Mouse (Mus musculus) hindbrain, postnatal 0 days (tissue): ENCODE measurements around the gene Sh2d5. TPM values are rescaled to one million over a fixed set of nuclear protein-coding genes. Genes with fewer than 3 reads are reported as not detected.

Experiments
- ATAC-seq: fragments of 200-750 bp; cut with Nextera tagmentation; 2 replicates; pipeline ENCODE4 v1.8.0; 2017; ENCODE audit warnings: mild to moderate bottlenecking, moderate TSS enrichment, moderate library complexity
- DNase-seq: peaks from one replicate; pipeline ENCODE4 v3.0.0-alpha.2; 2015; ENCODE audit warnings: low spot score
- H3K27ac ChIP-seq: fragments of 300-500 bp; sonication (generic); 2 replicates; pipeline ENCODE4 v1.5.1; 2014; ENCODE audit warnings: mild to moderate bottlenecking
- H3K27me3 ChIP-seq: fragments of 300-500 bp; sonication (generic); 2 replicates; pipeline ENCODE4 v1.6.1; 2014; ENCODE audit warnings: low read length, mixed read lengths; ENCODE audit not compliant: insufficient read depth
- H3K36me3 ChIP-seq: fragments of 300-500 bp; sonication (generic); 2 replicates; pipeline ENCODE4 v1.6.1; 2014; ENCODE audit warnings: low read length, mixed read lengths; ENCODE audit not compliant: insufficient read depth
- H3K4me1 ChIP-seq: fragments of 300-500 bp; sonication (generic); 2 replicates; pipeline ENCODE4 v1.6.1; 2014; ENCODE audit warnings: antibody characterized with exemption, low read length, mixed read lengths; ENCODE audit not compliant: insufficient read depth
- H3K4me2 ChIP-seq: fragments of 300-500 bp; sonication (generic); 2 replicates; pipeline ENCODE4 v1.6.1; 2014; ENCODE audit warnings: low read depth, mild to moderate bottlenecking, low read length, moderate library complexity, mixed read lengths
- H3K4me3 ChIP-seq: fragments of 300-500 bp; sonication (generic); 2 replicates; pipeline ENCODE4 v1.5.1; 2014; ENCODE audit warnings: low read length
- H3K9ac ChIP-seq: fragments of 300-500 bp; sonication (generic); replicated peaks from 2 replicates; pipeline ENCODE4 v1.6.1; 2014; ENCODE audit warnings: mild to moderate bottlenecking, low read length, moderate library complexity, mixed read lengths
- H3K9me3 ChIP-seq: fragments of 300-500 bp; sonication (generic); 2 replicates; pipeline ENCODE4 v1.6.1; 2016; ENCODE audit warnings: low read length, mixed read lengths
- CTCF ChIP-seq: IDR thresholded peaks from 2 replicates; pipeline ENCODE4 v1.5.1; 2016; ENCODE audit warnings: antibody characterized with exemption, control low read depth, low read depth
- WGBS: fragments of 180-500 bp; shearing (Covaris S2); extraction: QIAGEN DNeasy Blood & Tissue Kit; methylation state at CpG from one replicate; pipeline ENCODE4 v1.1.7; 2014; 5-methylcytosine and 5-hydroxymethylcytosine counted together
- polyA plus RNA-seq: library from polyadenylated mRNA; unstranded; fragments of >200 nt; fragmentation: Nextera tagmentation; extraction: Ambion mirVana; gene quantifications from 2 replicates; pipeline ENCODE4 v1.2.1, GENCODE M21; 2015
- total RNA-seq: library from RNA; depleted of rRNA; stranded (reverse); fragments of >200 nt; gene quantifications from 2 replicates; pipeline ENCODE4 v1.2.3, GENCODE M21; 2014

Sh2d5 gene
- total and polyA plus RNA-seq, 2 experiments from 2014 or later = 14.7 to 45.8 TPM

DNA sequence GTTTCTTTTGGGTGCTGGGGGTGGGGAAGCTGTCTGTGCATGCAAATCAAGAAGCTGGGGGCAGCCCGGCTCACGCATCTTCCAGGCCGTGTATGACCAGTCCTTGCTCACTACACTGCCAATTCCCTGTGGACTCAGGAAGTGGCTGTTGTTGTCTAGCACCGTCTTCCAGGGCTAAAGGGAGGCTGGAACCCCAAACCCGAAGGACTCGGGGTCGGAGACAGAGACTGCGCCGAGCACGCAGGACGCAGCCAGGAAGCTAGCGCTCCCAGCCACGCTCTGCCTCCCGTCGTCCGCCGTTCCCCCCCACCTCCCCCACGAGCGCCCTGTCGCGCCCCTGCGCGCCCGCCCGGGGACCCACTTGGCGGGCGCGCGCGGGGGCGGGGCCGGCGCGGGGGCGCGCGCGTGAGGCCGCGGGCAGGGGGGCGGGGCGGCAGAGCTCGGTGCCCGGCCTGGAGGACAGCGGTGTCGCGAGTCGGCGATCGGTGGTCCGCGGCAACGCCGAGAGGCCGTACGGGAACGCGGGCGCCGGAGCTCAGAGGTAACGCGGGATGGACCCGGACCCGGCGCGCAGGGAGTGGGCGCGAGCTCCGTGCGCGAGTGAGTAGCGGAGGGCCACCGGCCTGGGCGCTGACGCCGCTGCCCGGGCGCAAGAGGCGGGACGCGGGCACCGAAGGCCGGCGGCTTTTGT lies 33.9 kb upstream of the Sh2d5 start, which contains the start of gene Hp1bp3:
Hp1bp3 (plus strand) TSS at position 97 of the 691 bp plus-strand sequence.
- DNase-seq (peak; percentile 92), ATAC-seq (peak; percentile 73)
- under 1% methylated on average over 42 of the region's 84 CpGs for WGBS
- H3K9ac ChIP-seq = peak within 1 kb of the TSS; percentile 98
- H3K4me1 ChIP-seq = peaks cover 11% of the 10 kb centered on the region
- no peaks in the 10 kb centered on the region for H3K9me3 ChIP-seq
- peak within 1 kb of the TSS; percentile 87 for H3K4me2 ChIP-seq
- H3K27me3 ChIP-seq = no peaks in the 10 kb centered on the region
- peak within 1 kb of the TSS; percentile 100 for H3K27ac ChIP-seq
- 0 out of 2 replicates have a peak, but pooled peaks cover 2% of the 10 kb centered on the region for H3K36me3 ChIP-seq
- no peak for TF ChIP-seq CTCF
- peak within 1 kb of the TSS; percentile 89 for H3K4me3 ChIP-seq

DNA sequence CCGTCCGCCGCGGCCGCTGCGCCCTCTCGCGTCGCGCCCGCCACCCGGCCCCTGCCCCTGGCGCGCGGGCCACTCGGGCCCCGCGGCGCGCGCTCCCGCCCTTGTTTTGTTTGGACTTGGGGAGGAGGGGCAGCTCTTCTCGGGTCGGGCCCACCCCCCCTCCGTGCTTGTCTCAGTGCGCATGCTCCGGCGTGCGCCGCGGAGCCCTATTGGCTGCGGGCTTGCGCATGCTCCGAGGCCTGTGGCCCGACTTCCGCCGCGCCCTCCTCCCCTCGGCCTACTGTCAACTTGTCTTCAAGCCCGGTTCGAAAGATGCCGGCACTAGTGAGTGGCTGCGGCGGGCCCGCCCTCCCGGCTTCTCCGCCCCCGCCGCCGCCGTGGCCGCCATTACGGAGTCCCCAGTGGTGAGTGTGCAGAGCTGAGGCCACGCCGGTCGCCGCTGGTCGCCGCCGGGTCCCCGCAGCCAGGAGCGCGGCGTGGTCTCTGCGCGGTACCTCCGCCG lies 33.3 kb upstream of the Sh2d5 start:
- Histone ChIP-seq H3K9me3 (no peaks in the 10 kb centered on the region), H3K4me1 (peaks cover 11% of the 10 kb centered on the region), H3K27me3 (no peaks in the 10 kb centered on the region), H3K9ac (peak overlapping the region; percentile 98), H3K27ac (peak overlapping the region; percentile 100), H3K36me3 (0 out of 2 replicates have a peak, but pooled peaks cover 2% of the 10 kb centered on the region), H3K4me3 (peak overlapping the region; percentile 89), H3K4me2 (peak overlapping the region; percentile 87)
- ATAC-seq = peak; percentile 96
- TF ChIP-seq CTCF = no peak
- under 1% methylated on average over 56 of the region's 68 CpGs for WGBS
- DNase-seq = peak; percentile 99

DNA sequence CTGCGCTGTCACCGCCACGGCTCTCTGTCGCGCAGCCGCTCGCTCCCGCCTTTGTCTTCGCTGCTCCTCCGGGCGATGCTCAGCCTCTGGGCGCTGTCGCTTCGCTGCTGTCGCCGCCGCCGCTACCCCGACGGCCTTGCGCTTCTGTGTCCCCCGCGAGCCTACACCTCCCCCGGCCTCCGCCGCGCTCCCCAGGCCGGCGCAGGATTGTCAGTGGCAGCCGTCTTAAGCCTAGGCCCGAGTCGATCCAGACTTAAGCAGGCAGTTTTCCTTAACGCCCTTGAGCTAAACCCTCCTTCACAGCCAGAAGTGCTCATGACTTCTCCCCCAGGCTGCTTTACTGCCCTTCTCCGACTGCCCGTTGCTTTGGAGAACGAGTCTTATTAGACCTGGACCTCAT lies 32.8 kb upstream of the Sh2d5 start:
- WGBS = 0% methylated on average over 36 of the region's 36 CpGs
- Histone ChIP-seq H3K9me3 (no peaks in the 10 kb centered on the region), H3K36me3 (0 out of 2 replicates have a peak, but pooled peaks cover 7% of the 10 kb centered on the region), H3K4me3 (peak overlapping the region; percentile 89), H3K4me1 (peaks cover 11% of the 10 kb centered on the region), H3K27me3 (no peaks in the 10 kb centered on the region), H3K27ac (peak overlapping the region; percentile 100), H3K9ac (peak overlapping the region; percentile 98), H3K4me2 (peak overlapping the region; percentile 86)
- ATAC-seq = no peak
- DNase-seq = no peak
- no peak for TF ChIP-seq CTCF

- WGBS = 76% methylated on average over 11 of the region's 11 CpGs
- Histone ChIP-seq H3K36me3 (peaks cover 14% of the 10 kb centered on the region; the same call in 1 of the 2 replicates), H3K27ac (peak overlapping the region; percentile 100), H3K9ac (peak overlapping the region; percentile 98), H3K4me1 (peaks cover 11% of the 10 kb centered on the region), H3K4me2 (peak overlapping the region; percentile 86), H3K4me3 (peak overlapping the region; percentile 89), H3K27me3 (no peaks in the 10 kb centered on the region), H3K9me3 (no peaks in the 10 kb centered on the region)
- no peak for TF ChIP-seq CTCF
- no peak for DNase-seq
- ATAC-seq = no peak
Measured at GRCm38 (mm10) chr4:138217951-138218685, 32.1 kb upstream of the Sh2d5 start.

DNA sequence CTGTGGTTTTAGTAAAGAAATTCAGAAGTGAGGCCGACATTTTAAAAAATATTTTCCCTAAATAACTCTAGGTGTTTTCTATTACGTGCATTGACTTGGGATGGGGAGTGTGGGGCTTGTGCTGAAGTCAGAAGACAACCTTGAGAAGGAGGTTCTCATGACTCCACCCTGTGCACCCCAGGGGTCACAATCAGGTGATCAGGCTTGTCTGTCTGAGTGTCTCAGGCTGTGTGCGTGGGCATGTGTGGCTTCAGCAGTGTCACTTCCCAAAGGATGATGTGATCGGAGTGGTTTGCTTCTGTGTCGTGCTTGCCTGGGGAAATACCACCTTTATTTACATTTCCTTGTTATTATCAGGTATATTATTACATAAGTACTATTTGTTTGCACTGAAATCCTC lies 30.9 kb upstream of the Sh2d5 start:
- Histone ChIP-seq H3K36me3 (peaks cover 26% of the 10 kb centered on the region), H3K9ac (no peak overlapping the region), H3K27ac (no peak overlapping the region), H3K4me2 (no peak overlapping the region), H3K4me1 (peaks cover 11% of the 10 kb centered on the region), H3K27me3 (no peaks in the 10 kb centered on the region), H3K9me3 (no peaks in the 10 kb centered on the region), H3K4me3 (no peak overlapping the region)
- no peak for ATAC-seq
- TF ChIP-seq CTCF = no peak
- no peak for DNase-seq
- 92% methylated on average over 5 of the region's 5 CpGs for WGBS

- Histone ChIP-seq H3K4me3 (no peak overlapping the region), H3K27me3 (no peaks in the 10 kb centered on the region), H3K9me3 (no peaks in the 10 kb centered on the region), H3K4me2 (no peak overlapping the region), H3K4me1 (peaks cover 7% of the 10 kb centered on the region), H3K36me3 (peaks cover 33% of the 10 kb centered on the region), H3K9ac (no peak overlapping the region), H3K27ac (no peak overlapping the region)
- WGBS = 88% methylated on average over 7 of the region's 7 CpGs
- DNase-seq = no peak
- ATAC-seq = no peak
- no peak for TF ChIP-seq CTCF
Measured at GRCm38 (mm10) chr4:138220761-138221160, 29.4 kb upstream of the Sh2d5 start.
